Mouse (Mus musculus) thymus, adult 2 months (tissue): ENCODE measurements around the gene Snd1.

ENCODE experiments used
- CTCF ChIP-seq: fragments of 200-500 bp; IDR thresholded peaks from 2 replicates; pipeline ENCODE4 v1.5.1; 2012; ENCODE audit warnings: mild to moderate bottlenecking, control low read depth, low read length, moderate library complexity, borderline replicate concordance; ENCODE audit not compliant: control insufficient read depth, poor library complexity, insufficient read depth; ENCODE audit errors: extremely low read depth
- POLR2A ChIP-seq: fragments of 200-500 bp; IDR thresholded peaks from 2 replicates; pipeline ENCODE4 v1.6.1; 2012; ENCODE audit warnings: mild to moderate bottlenecking, low read length, control low read depth, moderate library complexity; ENCODE audit not compliant: control insufficient read depth, poor library complexity, insufficient read depth; ENCODE audit errors: extremely low read depth

- no peak for TF ChIP-seq CTCF
- TF ChIP-seq POLR2A: no peak
These were observed 273.2 kb downstream of the Snd1 start for GRCm38 (mm10) chr6:28747931-28748670.
